Mouse (Mus musculus): ENCODE data around the gene Spg20. TPM values are rescaled to one million over a fixed set of nuclear protein-coding genes. Genes with fewer than 3 reads are reported as not detected.

Spg20 gene
- polyA plus RNA-seq, 1 experiment = 6.8 TPM

- Histone ChIP-seq H3K4me1 (ENCODE audit: control insufficient read depth, insufficient read depth, insufficient read length, low read length) (no peaks in the 10 kb centered on the region), H3K27ac (ENCODE audit: insufficient read depth, low read depth, low read length) (no peak overlapping the region), H3K4me3 (ENCODE audit: low read depth, low read length) (no peak overlapping the region), H3K36me3 (ENCODE audit: control insufficient read depth, insufficient read depth, low read length) (no peaks in the 10 kb centered on the region), H3K27me3 (ENCODE audit: control insufficient read depth, insufficient read depth, low read length) (no peaks in the 10 kb centered on the region)
- 35% methylated on average over 2 of the region's 2 CpGs for WGBS
- TF ChIP-seq POLR2A (IDR thresholded peaks at IDR 0.05; ENCODE audit: low read depth, low read length) (no peak), CTCF (IDR thresholded peaks at IDR 0.05; ENCODE audit: extremely low read depth, insufficient read length, insufficient replicate concordance, low read depth, low read length) (no peak)
Measured at GRCm38 (mm10) chr3:55096655-55097005, 15.3 kb upstream of the Spg20 start.

GRCm38 (mm10) chr3:55097186-55097585 lies 14.7 kb upstream of the Spg20 start:
- TF ChIP-seq CTCF (IDR thresholded peaks at IDR 0.05; ENCODE audit: extremely low read depth, insufficient read length, insufficient replicate concordance, low read depth, low read length) = no peak
- no peak for TF ChIP-seq POLR2A (IDR thresholded peaks at IDR 0.05; ENCODE audit: low read depth, low read length)
- no peak overlapping the region for H3K4me3 ChIP-seq (ENCODE audit: low read depth, low read length)
- H3K27ac ChIP-seq (ENCODE audit: insufficient read depth, low read depth, low read length) = no peak overlapping the region
- 90% methylated on average over 2 of the region's 2 CpGs for WGBS
- H3K4me1 ChIP-seq (ENCODE audit: control insufficient read depth, insufficient read depth, insufficient read length, low read length) = no peaks in the 10 kb centered on the region
- no peaks in the 10 kb centered on the region for H3K36me3 ChIP-seq (ENCODE audit: control insufficient read depth, insufficient read depth, low read length)
- no peaks in the 10 kb centered on the region for H3K27me3 ChIP-seq (ENCODE audit: control insufficient read depth, insufficient read depth, low read length)

DNA sequence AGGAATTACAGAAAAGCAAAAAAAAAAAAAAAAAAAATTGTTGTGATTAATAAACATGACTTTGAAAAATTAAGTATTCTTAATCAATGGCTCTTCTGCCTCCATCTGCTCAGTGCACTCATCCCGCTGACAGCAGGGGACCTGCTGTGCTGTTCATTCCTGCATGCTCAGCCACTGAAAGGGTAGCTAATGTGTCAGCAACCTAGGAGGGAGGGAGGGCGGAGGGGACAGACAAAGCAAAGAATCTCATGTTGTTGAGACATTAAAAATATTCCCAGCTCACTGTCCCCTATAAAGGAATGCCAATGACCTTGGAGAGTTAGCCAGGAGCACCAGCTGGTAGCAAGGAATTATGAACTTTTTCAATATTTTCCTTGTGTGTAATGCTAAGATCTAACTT lies 13.9 kb upstream of the Spg20 start:
- WGBS = 86% methylated on average over 2 of the region's 2 CpGs

GRCm38 (mm10) chr3:55098990-55099389 lies 12.9 kb upstream of the Spg20 start:
- Histone ChIP-seq H3K4me3 (ENCODE audit: low read depth, low read length) (no peak overlapping the region), H3K27me3 (ENCODE audit: control insufficient read depth, insufficient read depth, low read length) (no peaks in the 10 kb centered on the region), H3K36me3 (ENCODE audit: control insufficient read depth, insufficient read depth, low read length) (no peaks in the 10 kb centered on the region), H3K4me1 (ENCODE audit: control insufficient read depth, insufficient read depth, insufficient read length, low read length) (no peaks in the 10 kb centered on the region), H3K27ac (ENCODE audit: insufficient read depth, low read depth, low read length) (no peak overlapping the region)
- TF ChIP-seq CTCF (IDR thresholded peaks at IDR 0.05; ENCODE audit: extremely low read depth, insufficient read length, insufficient replicate concordance, low read depth, low read length) (no peak), POLR2A (IDR thresholded peaks at IDR 0.05; ENCODE audit: low read depth, low read length) (no peak)
- 35% methylated on average over 11 of the region's 11 CpGs for WGBS

More for the DNA sequence above, 13.9 kb upstream of the Spg20 start:
- no peak overlapping the region for H3K4me3 ChIP-seq (ENCODE audit: low read depth, low read length)
- H3K36me3 ChIP-seq (ENCODE audit: control insufficient read depth, insufficient read depth, low read length) = no peaks in the 10 kb centered on the region
- H3K27ac ChIP-seq (ENCODE audit: insufficient read depth, low read depth, low read length) = no peak overlapping the region
- no peaks in the 10 kb centered on the region for H3K4me1 ChIP-seq (ENCODE audit: control insufficient read depth, insufficient read depth, insufficient read length, low read length)
- TF ChIP-seq POLR2A (IDR thresholded peaks at IDR 0.05; ENCODE audit: low read depth, low read length) (no peak), CTCF (IDR thresholded peaks at IDR 0.05; ENCODE audit: extremely low read depth, insufficient read length, insufficient replicate concordance, low read depth, low read length) (no peak)
- no peaks in the 10 kb centered on the region for H3K27me3 ChIP-seq (ENCODE audit: control insufficient read depth, insufficient read depth, low read length)

- Histone ChIP-seq H3K27ac (ENCODE audit: insufficient read depth, low read depth, low read length) (no peak overlapping the region), H3K4me1 (ENCODE audit: control insufficient read depth, insufficient read depth, insufficient read length, low read length) (peaks cover 6% of the 10 kb centered on the region), H3K27me3 (ENCODE audit: control insufficient read depth, insufficient read depth, low read length) (no peaks in the 10 kb centered on the region), H3K36me3 (ENCODE audit: control insufficient read depth, insufficient read depth, low read length) (no peaks in the 10 kb centered on the region), H3K4me3 (ENCODE audit: low read depth, low read length) (no peak overlapping the region)
- TF ChIP-seq POLR2A (IDR thresholded peaks at IDR 0.05; ENCODE audit: low read depth, low read length) = no peak
- no peak for TF ChIP-seq CTCF (IDR thresholded peaks at IDR 0.05; ENCODE audit: extremely low read depth, insufficient read length, insufficient replicate concordance, low read depth, low read length)
Measured at GRCm38 (mm10) chr3:55101092-55101491, 10.8 kb upstream of the Spg20 start.

DNA sequence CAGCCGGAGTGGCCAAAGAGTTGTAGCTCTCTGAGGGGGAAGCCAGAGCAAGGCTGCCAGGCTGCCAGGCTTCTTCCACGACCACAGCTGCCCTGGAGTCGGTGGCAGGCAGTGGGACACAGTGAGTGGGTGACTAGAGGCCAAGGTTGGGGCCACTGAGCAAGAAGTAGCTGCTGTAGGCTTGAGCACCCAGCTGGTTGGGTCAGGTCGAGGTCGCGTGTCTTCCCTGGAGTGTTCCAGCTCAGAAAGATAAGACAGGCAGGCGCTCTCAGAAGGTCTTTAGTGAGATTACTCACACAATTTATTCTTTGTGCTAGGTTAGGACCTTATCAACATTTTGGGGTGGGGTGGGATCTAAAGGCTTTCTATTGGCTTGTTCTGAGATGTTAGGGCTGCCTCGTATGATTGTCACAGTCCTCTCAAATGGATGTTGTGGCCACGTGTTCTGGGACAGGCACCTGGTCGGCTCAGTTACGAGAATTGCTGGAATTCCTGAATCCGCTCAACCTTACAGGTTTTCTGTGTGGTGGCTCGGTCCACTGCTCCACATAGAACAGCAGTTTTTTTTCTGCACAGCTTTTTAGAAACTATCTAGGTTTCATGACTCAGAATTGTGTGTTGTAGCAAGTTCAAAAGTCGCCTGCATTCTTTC lies 6.4 kb upstream of the Spg20 start:
- Histone ChIP-seq H3K27ac (ENCODE audit: insufficient read depth, low read depth, low read length) (no peak overlapping the region; the same call in 1 of the 2 replicates), H3K27me3 (ENCODE audit: control insufficient read depth, insufficient read depth, low read length) (no peaks in the 10 kb centered on the region), H3K4me1 (ENCODE audit: control insufficient read depth, insufficient read depth, insufficient read length, low read length) (peaks cover 8% of the 10 kb centered on the region), H3K4me3 (ENCODE audit: low read depth, low read length) (no peak overlapping the region), H3K36me3 (ENCODE audit: control insufficient read depth, insufficient read depth, low read length) (no peaks in the 10 kb centered on the region)
- 51% methylated on average over 14 of the region's 14 CpGs for WGBS
- no peak for TF ChIP-seq POLR2A (IDR thresholded peaks at IDR 0.05; ENCODE audit: low read depth, low read length)
- no peak for TF ChIP-seq CTCF (IDR thresholded peaks at IDR 0.05; ENCODE audit: extremely low read depth, insufficient read length, insufficient replicate concordance, low read depth, low read length)

DNA sequence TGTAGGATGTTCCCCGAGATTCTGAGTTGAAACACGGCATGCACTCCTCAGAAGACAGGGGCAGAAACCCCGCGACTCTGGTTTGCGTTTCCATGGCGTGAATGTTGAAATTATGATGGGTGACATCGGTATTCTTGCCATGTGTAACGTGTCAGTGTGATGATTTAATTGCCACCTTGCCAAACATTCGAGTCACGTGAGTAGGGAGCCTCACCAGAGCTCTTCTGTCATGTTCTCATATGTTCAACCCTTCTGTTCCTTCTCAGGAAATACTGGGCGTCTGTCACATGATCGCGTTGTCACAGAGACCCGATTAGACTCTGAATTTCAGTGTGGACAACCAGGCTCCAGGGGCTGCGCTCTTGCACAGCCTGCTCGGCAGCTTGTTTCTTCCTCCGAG lies 5.9 kb upstream of the Spg20 start:
- TF ChIP-seq POLR2A (IDR thresholded peaks at IDR 0.05; ENCODE audit: low read depth, low read length) (no peak), CTCF (IDR thresholded peaks at IDR 0.05; ENCODE audit: extremely low read depth, insufficient read length, insufficient replicate concordance, low read depth, low read length) (no peak)
- whole genome bisulfite sequencing = 93% methylated on average over 17 of the region's 17 CpGs
- Histone ChIP-seq H3K4me1 (ENCODE audit: control insufficient read depth, insufficient read depth, insufficient read length, low read length) (peaks cover 8% of the 10 kb centered on the region), H3K27ac (ENCODE audit: insufficient read depth, low read depth, low read length) (no peak overlapping the region; the same call in 1 of the 2 replicates), H3K4me3 (ENCODE audit: low read depth, low read length) (no peak overlapping the region), H3K27me3 (ENCODE audit: control insufficient read depth, insufficient read depth, low read length) (no peaks in the 10 kb centered on the region), H3K36me3 (ENCODE audit: control insufficient read depth, insufficient read depth, low read length) (no peaks in the 10 kb centered on the region)

All from small intestine, adult 2 months (tissue).